Mouse (Mus musculus) cerebellum, adult 18-20 months (tissue): Measurements from ENCODE around the gene Cacng5.
A peak's percentile ranks its signal among the peaks of the same experiment; 100 is the strongest.

Source experiments
- DNase-seq, 2 experiments: peaks; one replicate each; pipeline ENCODE4 v3.0.0; 2021

Gene Cacng5

GRCm38 (mm10) chr11:107876840-107877239, 38.0 kb downstream of the Cacng5 start:
- no peak for DNase-seq

- DNase-seq, result peak in 1 of 2 experiments; percentile 9
Measured at GRCm38 (mm10) chr11:107875861-107876494, 38.9 kb downstream of the Cacng5 start.

GRCm38 (mm10) chr11:107872743-107873142, 42.1 kb downstream of the Cacng5 start:
- DNase-seq, result no peak

GRCm38 (mm10) chr11:107867509-107867908, 47.3 kb downstream of the Cacng5 start:
- DNase-seq, result no peak

- peak; percentile 53 to 73 for DNase-seq
Measured at GRCm38 (mm10) chr11:107865128-107865527, 49.7 kb downstream of the Cacng5 start.

GRCm38 (mm10) chr11:107864024-107864423, 50.8 kb downstream of the Cacng5 start:
- peak; percentile 66 to 71 for DNase-seq

GRCm38 (mm10) chr11:107861738-107862137, 53.1 kb downstream of the Cacng5 start:
- DNase-seq, result no peak

GRCm38 (mm10) chr11:107859871-107860270, 55.0 kb downstream of the Cacng5 start:
- DNase-seq, result no peak

- DNase-seq, result peak; percentile 51 to 62
Measured at GRCm38 (mm10) chr11:107859288-107859687, 55.6 kb downstream of the Cacng5 start.

- peak; percentile 50 to 67 for DNase-seq
Measured at GRCm38 (mm10) chr11:107853088-107853487, 61.8 kb downstream of the Cacng5 start.

- DNase-seq, result peak in 1 of 2 experiments; percentile 8
Measured at GRCm38 (mm10) chr11:107849621-107850020, 65.2 kb downstream of the Cacng5 start.

- DNase-seq, result no peak
Measured at GRCm38 (mm10) chr11:107844175-107844574, 70.7 kb downstream of the Cacng5 start.

GRCm38 (mm10) chr11:107833351-107834040, 81.4 kb downstream of the Cacng5 start:
- no peak for DNase-seq
